Comparison of ENCODE assay signal across 24 mouse cellular contexts in the genomic region with DNA sequence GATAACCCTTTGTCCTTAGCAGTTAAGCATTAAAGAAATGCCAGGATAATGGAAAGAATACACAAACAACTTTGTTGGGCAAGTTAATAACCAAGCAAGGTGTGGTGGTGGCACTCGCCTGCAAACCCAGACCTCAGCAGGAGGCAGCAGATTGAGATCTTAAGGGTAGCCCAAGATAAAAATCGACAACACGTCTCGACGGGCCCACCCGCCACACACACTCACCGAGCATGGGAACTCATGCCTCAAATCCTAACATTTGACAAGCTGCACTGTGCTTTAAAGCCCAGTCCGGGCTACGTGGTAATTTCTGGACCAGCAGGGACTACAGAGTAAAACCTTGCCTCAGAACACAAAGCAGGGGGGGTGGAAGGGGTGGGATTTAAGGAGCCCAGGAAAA. TPM values are rescaled to one million over a fixed set of nuclear protein-coding genes. Genes with fewer than 3 reads are reported as not detected.
DNase-seq lines count a peak whose midpoint lies in the region; TF ChIP-seq lines count a peak whose summit lies in the region.
"Had no signal": no experiment of that assay in that cellular context is flagged by ENCODE, and none has a peak within 500 bp of the region (broad histone marks: within the 10 kb centered on the region; RNA-seq: fewer than 3 reads in every experiment).

No protein-coding gene starts in this region.

- intact Hi-C loops in gastrocnemius, adult 2 months (cut with DNase I): no loop called here

- WGBS in macrophage (ENCODE audit: missing documents): 89% methylated on average over 9 of the region's 9 CpGs
- WGBS in forebrain, embryonic 10.5 days: 90% methylated on average over 9 of the region's 9 CpGs

- H3K27ac ChIP-seq in gastrocnemius, adult 2 months: peak overlapping the region; percentile 53; the same call in 1 of the 2 replicates
- 0 out of 2 replicates have a peak overlapping the region, but pooled peaks have one; percentile 7 for H3K27ac ChIP-seq in macrophage
- no peak overlapping the region for H3K27ac ChIP-seq in forebrain, embryonic 10.5 days
- H3K27ac ChIP-seq: embryonic facial prominence, embryonic 12.5 days; hindbrain, embryonic 10.5 days; kidney, embryonic 15.5 days; limb, embryonic 10.5 days; limb, embryonic 15.5 days; liver, embryonic 13.5 days had no signal

- H3K4me1 ChIP-seq in forebrain, embryonic 10.5 days: peaks cover 35% of the 10 kb centered on the region
- H3K4me1 ChIP-seq: embryonic facial prominence, embryonic 12.5 days; limb, embryonic 10.5 days had no signal

- no peak for TF ChIP-seq CTCF in gastrocnemius, adult 2 months (IDR thresholded peaks at IDR 0.05)

- H3K36me3 ChIP-seq in macrophage (ENCODE audit: inconsistent target): no peaks in the 10 kb centered on the region
- H3K36me3 ChIP-seq in forebrain, embryonic 10.5 days (replicated peaks): no peaks in the 10 kb centered on the region
- H3K36me3 ChIP-seq: embryonic facial prominence, embryonic 12.5 days; hindbrain, embryonic 10.5 days; kidney, embryonic 15.5 days; limb, embryonic 10.5 days; limb, embryonic 15.5 days; liver, embryonic 13.5 days had no signal

- H3K79me2 ChIP-seq in macrophage (ENCODE audit: inconsistent target): peaks cover 78% of the 10 kb centered on the region

- H3K4me3 ChIP-seq in gastrocnemius, adult 2 months: no peak overlapping the region
- H3K4me3 ChIP-seq in macrophage (ENCODE audit: inconsistent target): no peak overlapping the region
- H3K4me3 ChIP-seq in forebrain, embryonic 10.5 days: no peak overlapping the region
- H3K4me3 ChIP-seq: embryonic facial prominence, embryonic 12.5 days; hindbrain, embryonic 10.5 days; kidney, embryonic 15.5 days; limb, embryonic 10.5 days; limb, embryonic 15.5 days; liver, embryonic 13.5 days had no signal

- no peaks in the 10 kb centered on the region for H3K27me3 ChIP-seq in forebrain, embryonic 10.5 days (ENCODE audit: poor library complexity, severe bottlenecking)
- H3K27me3 ChIP-seq: embryonic facial prominence, embryonic 12.5 days; kidney, embryonic 15.5 days; limb, embryonic 15.5 days; liver, embryonic 13.5 days had no signal

- H3K9me3 ChIP-seq in forebrain, embryonic 10.5 days: no peaks in the 10 kb centered on the region
- H3K9me3 ChIP-seq: embryonic facial prominence, embryonic 12.5 days; hindbrain, embryonic 10.5 days; kidney, embryonic 15.5 days; limb, embryonic 10.5 days; limb, embryonic 15.5 days; liver, embryonic 13.5 days had no signal

- DNase-seq in gastrocnemius, adult 2 months: no peak
- DNase-seq in gastrocnemius, adult 18-20 months (ENCODE audit: low spot score): no peak
- peak; percentile 51 for DNase-seq in urinary bladder, postnatal 14 days (ENCODE audit: low spot score)
- DNase-seq in urinary bladder, postnatal 10 days (ENCODE audit: low spot score): no peak
- DNase-seq in forebrain, embryonic 10.5 days (ENCODE audit: extremely low spot score, low spot score): no peak
- DNase-seq in cerebellum, adult 18-20 months: no peak
- DNase-seq: adrenal gland, adult 2 months; adrenal gland, postnatal 36 days; cerebellum, adult 2 months; cerebellum, postnatal 25 days; gastrocnemius, postnatal 10 days; heart, postnatal 14 days; kidney, adult 18-20 months; liver, embryonic 13.5 days; lung, adult 2 months; lung, postnatal 10 days; spleen, adult 18-20 months; thymus, postnatal 25 days had no signal

RNA-seq across cellular contexts. Expression of gene Ankrd33b, which starts 22.2 kb away (rescaled TPM):
- 10 to 100 TPM; 11.9 to 31.5 TPM for total RNA-seq in gastrocnemius, adult 2 months (2021)
- 10 to 100 TPM; 16.8 to 19.0 TPM for total RNA-seq in gastrocnemius, adult 18-20 months (2021)
- total RNA-seq in macrophage (2018; cell fraction: chromatin; rRNA removed): 100 to 1,000 TPM in 20 of 26 experiments, 10 to 100 TPM in 6; 61.5 to 833 (median 201) TPM
- 100 to 1,000 TPM in 3 of 26 experiments, 10 to 100 TPM in 23; 16.5 to 151 (median 40.9) TPM for total RNA-seq in macrophage (2018; cell fraction: cytosol; rRNA removed)
- 100 to 1,000 TPM in 19 of 26 experiments, 10 to 100 TPM in 7; 37.9 to 414 (median 149) TPM for total RNA-seq in macrophage (2018; cell fraction: nucleus; rRNA removed)
- 17.4 to 30.3 TPM (median 22.9 TPM) in 3 replicates for polyA plus RNA-seq in macrophage (2018)
- 0.30 and 0.50 TPM in 2 replicates for polyA plus RNA-seq in forebrain, embryonic 10.5 days (2016; fragmentation: Nextera tagmentation; extraction: Ambion mirVana)
